Mouse (Mus musculus) liver, embryonic 14.5 days (tissue): ENCODE results near the gene Cacnb2.

Source experiments
- CTCF ChIP-seq: IDR thresholded peaks from 2 replicates; pipeline ENCODE4 v1.5.1; 2016; ENCODE audit warnings: antibody characterized with exemption, low read depth, control low read depth
- EP300 ChIP-seq: IDR thresholded peaks from 2 replicates; pipeline ENCODE4 v1.6.1; 2016; ENCODE audit warnings: antibody characterized with exemption, low read depth

- TF ChIP-seq CTCF: no peak
- no peak for TF ChIP-seq EP300
Measured at GRCm38 (mm10) chr2:14568020-14568419, 34.9 kb upstream of the Cacnb2 start.
